Mouse (Mus musculus) heart, adult 2 months (tissue): Measurements from ENCODE around the gene Utp11.

ENCODE experiments used
- CTCF ChIP-seq: fragments of 200-600 bp; IDR thresholded peaks from 2 replicates; pipeline ENCODE4 v1.8.1; 2022; ENCODE audit warnings: antibody characterized with exemption, mild to moderate bottlenecking, moderate library complexity
- EP300 ChIP-seq: fragments of 200-500 bp; IDR thresholded peaks from 2 replicates; pipeline ENCODE4 v1.6.1; 2011; ENCODE audit warnings: low read depth, low read length, control low read depth; ENCODE audit not compliant: insufficient read depth

- no peak for TF ChIP-seq CTCF
- TF ChIP-seq EP300 = no peak
These were observed 961 bp downstream of the Utp11 start for GRCm38 (mm10) chr4:124692416-124692861.
